Mouse (Mus musculus) left cerebral cortex, postnatal 4 days (tissue): ENCODE measurements at regions not wholly inside any gene's neighbourhood (a gene's known extent, or its start where the extent isn't known, plus 50 kb on each side); places are given as distances from the start of the nearest gene placed in this dataset.
A peak's percentile ranks its signal among the peaks of the same experiment; 100 is the strongest.
"Not testable (repeated sequence)": the region's sequence is repeated elsewhere in the genome, so short reads cannot be mapped to it uniquely, and the experiment has no call there.

Experiments used
- DNase-seq: peaks from one replicate; pipeline ENCODE4 v3.0.0-alpha.2; 2022
- intact Hi-C: fragments of 180-260 bp; cut with DNase I; formaldehyde crosslinking; loops from one replicate; pipeline ENCODE4 v1.15.1; 2025

DNA sequence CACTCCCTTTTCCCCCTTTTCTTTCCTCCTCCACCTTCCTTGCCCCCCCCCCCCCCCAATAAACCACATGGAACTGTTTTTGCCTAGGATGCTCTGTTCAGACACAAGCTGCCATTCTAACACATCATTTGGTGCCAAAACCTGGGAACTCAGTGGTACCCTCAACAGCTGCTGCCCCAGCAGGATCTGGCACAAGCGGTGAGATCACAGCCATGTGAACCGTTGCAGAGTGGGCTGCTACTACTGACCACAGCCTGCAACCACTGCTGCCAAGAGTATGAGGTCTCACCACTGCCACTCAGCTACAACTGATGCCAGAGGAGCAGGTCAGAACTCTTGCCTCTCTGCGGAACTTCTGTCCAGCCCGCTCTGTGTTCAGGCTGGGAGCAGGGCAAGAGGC lies 206.2 kb downstream of the Pcsk1 start:
- DNase-seq: peak; percentile 93
- intact Hi-C loops: no loop called here

DNA sequence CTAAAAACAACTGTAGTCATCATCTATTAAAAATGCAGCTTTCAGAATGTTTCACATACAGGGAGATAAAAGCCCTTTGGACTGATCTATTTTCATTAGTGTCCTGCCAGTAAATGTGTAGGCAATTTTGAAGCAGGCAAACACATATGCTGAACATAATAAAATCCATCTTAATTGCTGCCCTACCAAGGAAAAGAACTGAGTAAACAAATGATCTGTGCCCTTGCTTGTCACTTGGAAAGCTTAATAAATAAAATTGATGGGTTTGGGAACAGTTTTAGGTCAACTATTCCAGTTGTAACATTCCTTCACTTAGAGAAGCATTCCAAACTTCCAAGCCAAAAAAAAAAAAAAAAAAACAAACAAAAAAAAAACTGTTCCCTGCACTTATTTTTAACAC lies 230.2 kb downstream of the Pcsk1 start:
- intact Hi-C loops: no loop called here
- DNase-seq: no peak

DNA sequence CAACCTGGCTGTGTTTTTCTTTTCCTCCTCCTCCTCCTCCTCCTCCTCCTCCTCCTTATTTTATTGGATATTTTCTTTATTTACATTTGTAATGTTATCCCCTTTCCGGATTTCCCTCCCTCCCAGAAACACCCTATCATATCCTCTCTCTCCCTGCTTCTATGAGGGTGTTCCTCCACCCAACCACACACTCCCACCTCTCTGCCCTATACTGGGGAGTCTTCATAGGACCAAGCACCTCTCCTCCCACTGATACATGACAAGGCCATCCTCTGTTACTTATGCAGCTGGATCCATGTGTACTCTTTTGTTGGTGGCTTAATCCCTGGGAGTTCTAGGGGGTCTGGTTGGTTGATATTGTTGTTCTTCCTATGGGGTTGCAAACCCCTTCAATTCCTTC lies 230.6 kb downstream of the Pcsk1 start:
- intact Hi-C loops: no loop called here
- no peak for DNase-seq

DNA sequence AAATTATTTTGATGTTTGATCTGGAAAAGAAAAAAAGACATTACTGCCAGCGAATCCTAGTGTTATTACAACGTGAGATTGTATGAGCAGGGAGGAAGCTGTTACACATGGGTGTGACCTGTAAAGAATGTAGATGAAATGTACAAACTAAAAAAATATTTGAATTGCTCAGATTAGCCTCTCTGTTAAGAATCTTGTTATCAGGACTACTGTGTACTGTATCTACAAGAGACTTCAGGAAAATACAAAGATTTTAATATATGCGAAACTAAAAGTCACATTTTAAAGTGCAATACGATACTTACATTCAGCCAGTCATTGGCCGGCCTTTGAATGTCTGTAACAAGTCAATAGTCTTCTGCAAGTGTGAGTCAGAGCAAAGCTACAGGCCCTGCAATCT lies 247.4 kb downstream of the Pcsk1 start:
- intact Hi-C loops: no loop called here
- DNase-seq: no peak

DNA sequence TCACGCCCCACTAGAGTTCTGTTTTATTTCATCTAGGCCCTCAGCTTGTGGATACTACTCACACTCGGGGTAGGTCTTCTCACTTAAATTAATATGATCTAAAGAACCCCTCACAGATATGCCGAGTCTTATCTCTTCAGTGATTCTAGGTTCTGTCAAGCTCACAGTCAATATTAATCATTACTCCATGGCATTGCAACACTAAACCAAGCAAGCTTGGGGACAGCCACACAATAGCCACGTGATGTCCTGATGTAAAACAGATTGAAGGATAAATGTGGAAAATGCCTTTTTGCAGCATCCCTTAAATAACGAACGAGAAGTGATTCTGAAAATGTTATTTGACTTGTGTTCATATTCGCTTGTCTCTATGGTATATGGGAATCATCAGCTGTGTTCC lies 253.8 kb downstream of the Pcsk1 start:
- no peak for DNase-seq
- intact Hi-C loops: no loop called here

DNA sequence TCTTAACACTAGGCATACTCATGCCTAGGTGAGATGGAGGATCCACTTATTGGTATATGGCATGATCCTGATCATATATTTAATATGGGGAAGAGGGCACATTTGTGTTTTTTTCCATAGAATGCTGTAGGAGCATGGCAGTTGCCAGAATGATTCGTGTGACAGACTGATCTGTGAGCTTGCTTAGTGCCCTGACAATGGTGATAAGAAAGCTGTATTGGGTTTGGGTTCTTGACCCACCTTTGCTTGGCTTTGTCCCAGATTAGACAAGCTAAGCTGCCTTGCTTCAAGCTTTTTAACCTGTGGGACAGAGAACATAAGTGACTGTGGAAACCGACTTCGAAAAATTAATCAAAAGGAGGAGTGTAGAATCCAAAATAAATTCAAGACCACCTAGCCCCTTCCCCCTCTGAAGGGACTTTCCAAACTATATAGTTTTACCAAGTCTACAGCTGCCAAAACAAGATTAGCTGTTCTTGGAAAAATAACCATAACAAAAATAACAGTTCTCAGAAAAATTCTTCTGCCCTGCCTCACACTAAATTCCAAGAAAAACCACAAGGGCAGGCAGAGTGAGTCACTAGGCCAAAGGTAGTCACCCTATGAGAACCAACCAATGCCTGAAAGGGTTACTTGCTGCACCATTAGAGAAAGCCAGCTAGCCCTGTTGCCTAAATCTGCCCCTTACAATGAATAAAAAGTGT lies 277.2 kb downstream of the Pcsk1 start:
- no peak for DNase-seq

DNA sequence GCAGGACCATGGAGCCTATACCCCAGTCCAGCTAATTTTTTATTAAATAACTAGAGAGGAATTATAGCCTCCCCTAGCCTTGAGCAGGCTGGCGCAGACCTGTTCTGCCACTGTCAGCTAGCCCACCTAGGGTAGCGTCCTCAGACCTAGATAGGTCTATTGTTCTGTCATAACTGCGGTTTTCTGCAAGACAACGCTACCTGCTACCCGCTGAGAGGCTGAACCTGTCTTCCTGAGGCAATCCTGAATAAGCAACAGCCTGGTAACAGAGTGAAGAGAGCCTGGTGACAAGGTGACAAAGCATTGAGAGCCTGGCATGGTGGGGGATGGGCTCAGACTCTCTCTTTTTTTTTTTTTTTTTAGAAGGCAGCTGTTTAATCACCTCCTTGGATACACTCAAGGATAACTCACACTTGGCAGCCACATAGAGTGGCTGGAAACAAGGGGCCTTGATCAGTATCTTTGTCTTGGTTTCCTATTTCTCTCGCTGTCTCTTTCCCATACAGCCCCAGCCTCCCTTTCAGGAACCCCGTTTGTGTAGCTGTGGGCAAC lies 278.7 kb downstream of the Pcsk1 start:
- intact Hi-C loops: no loop called here
- DNase-seq: no peak

More for the DNA sequence above, 277.2 kb downstream of the Pcsk1 start:
- intact Hi-C loops: no loop called here

DNA sequence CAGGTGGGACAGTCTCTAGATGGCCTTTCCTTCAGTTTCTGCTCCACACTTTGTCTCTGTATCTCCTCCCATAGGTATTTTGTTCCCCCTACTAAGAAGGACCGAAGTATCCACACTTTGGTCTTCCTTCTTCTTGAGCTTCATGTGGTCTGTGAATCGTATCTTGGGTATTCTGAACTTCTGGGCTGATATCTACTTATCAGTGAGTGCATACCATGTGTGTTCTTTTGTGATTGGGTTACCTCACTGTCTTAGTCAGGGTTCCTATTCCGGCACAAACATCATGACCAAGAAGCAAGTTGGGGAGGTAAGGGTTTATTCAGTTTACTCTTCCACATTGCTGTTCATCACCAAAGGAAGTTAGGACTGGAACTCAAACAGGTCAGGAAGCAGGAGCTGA lies 287.5 kb downstream of the Pcsk1 start:
- DNase-seq, intact Hi-C loops: not testable (repeated sequence)

DNA sequence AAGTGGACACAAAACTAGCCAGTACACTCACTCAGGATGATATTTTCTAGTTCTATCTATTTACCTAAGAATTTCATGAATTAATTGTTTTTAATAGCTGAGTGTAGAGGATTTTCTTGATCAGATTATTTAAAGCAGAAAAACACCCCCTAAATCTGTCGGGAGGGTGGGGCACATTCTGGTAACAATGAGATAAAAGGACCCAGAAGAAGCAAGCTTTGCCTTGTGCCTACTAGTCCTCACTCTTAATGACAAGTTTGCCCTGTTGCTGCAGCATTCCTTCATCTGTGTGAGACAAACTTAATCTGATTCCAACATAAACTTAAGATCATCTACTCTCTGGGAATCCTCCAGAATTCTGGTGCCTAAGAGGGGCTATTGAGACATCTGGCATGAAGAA lies 288.1 kb downstream of the Pcsk1 start:
- intact Hi-C loops: no loop called here

DNA sequence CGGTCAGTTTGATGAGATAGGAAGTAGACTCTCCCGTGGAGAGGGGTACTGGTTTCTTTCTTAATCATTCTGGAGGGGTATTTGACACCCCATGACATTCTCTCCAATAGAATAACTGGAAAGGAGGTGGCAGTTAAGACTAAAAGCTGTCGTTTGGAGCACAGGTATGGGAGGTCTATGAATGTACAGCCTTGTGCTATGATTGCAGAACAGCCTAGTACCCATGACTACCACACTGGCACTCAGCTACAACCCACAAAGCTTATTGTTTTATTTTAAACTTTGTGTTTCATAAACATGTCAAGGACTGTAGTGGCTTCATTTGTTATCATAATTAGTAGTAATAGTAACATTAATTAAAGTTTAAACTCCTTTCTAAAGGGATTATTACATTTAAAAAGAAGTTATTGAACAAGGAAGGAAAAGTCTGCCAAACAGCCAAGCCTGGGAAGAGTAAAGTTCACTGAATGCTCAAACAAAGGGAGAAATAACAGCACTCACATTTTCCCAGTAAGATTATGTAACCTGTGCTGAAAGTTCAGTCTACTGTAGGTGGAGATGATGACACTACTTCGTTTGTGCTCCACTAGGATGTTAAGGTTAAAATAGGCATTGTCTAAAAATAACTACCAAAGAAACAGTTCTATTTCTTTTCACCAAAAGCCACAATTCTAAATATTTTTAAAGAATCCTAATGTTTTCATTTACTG lies 295.2 kb downstream of the Pcsk1 start:
- intact Hi-C loops: no loop called here
- no peak for DNase-seq

More for the DNA sequence above, 288.1 kb downstream of the Pcsk1 start:
- no peak for DNase-seq

DNA sequence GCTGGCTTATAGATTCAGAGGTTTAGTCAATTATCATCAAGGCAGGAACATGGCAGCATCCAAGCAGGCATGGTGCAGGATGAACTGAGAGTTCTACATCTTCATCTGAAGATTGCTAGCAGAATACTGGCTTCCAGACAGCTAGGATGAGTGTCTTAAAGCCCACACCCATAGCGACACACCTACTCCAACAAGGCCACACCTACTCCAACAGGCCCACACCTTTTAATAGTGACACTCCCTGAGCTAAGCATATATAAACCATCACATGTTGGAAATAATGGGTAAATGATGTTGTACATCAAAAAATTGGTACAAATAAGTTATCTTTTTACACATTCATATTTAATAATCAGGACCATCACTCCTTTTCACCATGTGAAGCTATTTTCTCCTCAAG lies 299.6 kb downstream of the Pcsk1 start:
- DNase-seq: no peak
- intact Hi-C loops: no loop called here

DNA sequence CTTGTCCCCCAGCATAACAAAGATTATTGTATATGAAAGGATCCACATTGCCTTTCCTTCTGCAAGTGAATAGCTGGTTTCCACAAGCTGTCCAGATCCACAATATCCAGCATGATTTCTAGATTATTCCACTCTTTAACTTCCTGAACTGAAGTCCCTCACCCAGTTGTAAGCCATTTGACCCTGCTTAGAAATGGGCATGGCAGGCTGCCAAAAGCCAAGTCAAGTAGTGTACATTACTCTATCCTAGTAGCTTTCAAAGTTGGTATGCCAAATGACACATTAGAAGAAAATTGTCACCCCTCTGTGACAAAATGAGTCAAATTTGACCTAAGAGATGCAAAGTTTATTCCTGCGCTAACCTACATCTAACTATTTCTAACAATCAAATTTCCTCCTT lies 300.6 kb downstream of the Pcsk1 start:
- DNase-seq: peak; percentile 4

DNA sequence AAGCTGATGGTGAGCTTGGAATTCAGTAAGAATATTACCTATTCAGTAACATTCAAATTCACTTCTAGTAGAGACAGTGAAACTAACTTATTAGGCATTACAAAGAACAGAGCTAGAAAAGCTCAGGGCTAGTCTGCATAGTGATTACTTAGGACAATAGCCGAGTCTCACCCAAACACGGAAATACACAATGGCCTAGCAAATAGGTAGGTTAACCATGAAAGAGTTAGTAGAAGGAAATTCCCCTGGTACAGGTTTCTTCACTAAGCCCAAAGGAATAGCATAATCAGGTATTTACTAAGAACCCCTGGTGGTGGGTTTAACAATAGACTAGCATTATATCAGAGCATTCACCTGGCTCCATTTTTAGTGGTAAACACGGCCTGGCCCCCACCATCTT lies 306.7 kb upstream of the Ell2 start:
- DNase-seq, intact Hi-C loops: not testable (repeated sequence)

More for the DNA sequence above, 300.6 kb downstream of the Pcsk1 start:
- intact Hi-C loops: no loop called here

DNA sequence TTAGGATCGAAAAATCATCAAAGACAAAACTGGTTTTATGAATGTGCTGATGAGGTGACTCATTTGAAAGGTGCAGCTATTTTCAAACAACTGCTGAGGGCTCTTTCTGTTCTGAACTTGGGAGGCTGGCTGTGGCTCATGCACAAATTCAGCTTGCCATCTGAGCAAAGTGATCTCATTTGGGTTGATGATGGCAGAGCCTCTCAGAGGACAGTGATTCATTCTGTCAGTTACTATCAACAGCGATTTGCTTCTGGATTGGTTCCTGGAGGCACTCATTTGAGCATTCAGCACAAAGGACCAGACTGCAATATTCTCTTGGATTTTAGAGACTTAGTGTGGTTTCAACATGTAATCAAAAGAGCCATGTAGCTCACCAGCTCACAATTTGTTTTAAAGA lies 285.8 kb upstream of the Ell2 start:
- DNase-seq: no peak
- intact Hi-C loops: no loop called here

DNA sequence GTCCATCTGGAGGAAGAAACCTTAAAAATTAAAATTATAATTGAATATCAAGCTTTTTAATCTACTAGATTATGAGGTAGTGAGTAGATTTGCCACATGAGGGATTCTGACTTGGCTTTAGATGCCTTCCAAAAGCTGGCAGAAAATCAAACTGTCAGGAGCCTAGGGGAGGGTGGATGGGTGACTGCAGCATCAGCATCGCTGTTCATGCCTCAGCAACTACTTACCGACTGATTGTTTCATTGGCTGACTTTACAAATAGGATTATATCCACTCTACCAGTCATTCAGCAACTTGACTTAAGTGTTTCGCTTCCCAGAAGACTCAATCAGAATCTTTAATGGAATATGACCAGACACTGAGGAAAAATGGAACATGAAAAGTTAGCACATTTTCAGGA lies 279.6 kb upstream of the Ell2 start:
- peak; percentile 42 for DNase-seq
- intact Hi-C loops: no loop called here

DNA sequence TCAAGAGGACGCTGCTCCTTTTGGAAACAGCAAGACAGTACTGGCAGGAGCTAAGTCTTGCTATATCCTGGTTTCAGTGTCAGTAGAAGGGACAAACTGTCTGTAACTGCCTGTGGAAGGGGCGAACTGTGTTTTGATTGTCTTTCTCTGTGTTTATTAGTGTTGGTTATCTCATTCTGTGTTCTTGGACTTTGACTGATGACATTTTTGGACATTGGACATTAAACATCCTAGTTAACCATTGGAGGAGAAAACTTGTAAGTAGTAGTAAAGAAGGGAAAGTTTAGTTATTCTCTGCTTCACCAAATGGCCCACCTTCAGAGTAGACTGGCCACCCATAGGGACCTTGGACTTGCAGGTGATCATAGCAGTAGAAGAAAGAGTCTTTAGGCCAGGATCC lies 267.4 kb upstream of the Ell2 start:
- intact Hi-C loops: no loop called here
- no peak for DNase-seq

DNA sequence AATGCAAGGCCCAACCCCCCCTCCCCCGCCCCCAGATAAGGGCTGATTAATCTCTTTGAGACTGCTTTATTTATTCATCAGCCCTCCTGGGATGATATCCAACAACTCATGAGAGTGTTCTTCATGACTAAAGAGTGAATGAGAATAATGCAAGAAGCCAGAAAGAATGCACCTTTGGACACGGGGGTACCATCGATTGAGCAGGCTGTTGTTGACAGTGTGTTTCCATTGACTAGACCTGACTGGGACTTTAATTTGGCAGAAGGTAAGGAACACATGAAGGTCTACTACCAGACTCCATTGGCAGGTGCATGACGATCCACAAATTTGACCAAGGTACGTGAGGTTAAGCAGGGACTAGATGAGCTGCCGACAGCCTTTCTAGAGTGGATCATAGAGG lies 266.5 kb upstream of the Ell2 start:
- no peak for DNase-seq
- intact Hi-C loops: no loop called here

DNA sequence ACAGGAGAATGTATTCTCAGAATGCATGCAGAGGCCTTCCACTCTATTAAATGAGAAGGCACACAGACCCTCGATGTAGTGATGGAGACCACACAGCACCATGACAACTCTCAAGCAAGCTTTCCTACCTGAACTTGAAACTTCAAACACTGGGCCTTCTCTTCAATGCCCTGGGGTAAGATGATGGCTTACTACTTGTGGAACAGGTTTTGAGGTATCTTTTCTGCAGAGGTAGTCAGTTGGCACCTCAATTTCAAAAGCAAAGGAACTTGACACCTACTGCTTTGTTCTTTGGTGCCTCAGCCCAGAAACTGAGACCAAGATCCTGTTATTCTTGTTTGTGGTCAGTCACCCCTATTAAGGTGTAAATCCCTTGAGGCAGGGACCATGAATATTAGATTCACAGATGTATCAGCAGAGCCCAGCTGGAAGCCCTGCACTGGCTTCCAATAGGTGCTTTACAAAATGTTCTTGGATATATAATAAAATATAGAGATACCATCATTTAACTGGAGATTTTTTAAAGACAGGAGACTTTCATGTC lies 246.2 kb upstream of the Ell2 start:
- no peak for DNase-seq
- intact Hi-C loops: no loop called here

DNA sequence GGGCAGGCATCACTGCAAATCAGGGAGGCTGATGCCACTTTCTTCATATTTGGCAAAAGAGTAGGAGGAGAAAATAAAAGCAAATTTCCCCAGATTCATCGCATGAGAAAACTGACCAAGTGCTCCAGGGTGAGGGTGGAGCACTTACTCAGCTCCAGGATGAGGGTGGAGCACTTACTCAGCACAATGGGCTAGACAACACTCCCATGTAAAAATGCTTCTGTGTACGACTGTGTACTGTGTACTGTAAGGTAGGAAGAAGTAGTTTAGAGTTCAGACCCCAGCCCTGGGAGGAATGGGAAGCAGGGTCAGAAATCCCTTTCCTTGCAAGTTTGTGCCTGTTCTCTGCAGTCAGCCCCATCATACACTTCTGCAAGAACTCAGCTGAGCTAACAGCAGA lies 245.3 kb upstream of the Ell2 start:
- intact Hi-C loops: no loop called here
- DNase-seq: no peak

DNA sequence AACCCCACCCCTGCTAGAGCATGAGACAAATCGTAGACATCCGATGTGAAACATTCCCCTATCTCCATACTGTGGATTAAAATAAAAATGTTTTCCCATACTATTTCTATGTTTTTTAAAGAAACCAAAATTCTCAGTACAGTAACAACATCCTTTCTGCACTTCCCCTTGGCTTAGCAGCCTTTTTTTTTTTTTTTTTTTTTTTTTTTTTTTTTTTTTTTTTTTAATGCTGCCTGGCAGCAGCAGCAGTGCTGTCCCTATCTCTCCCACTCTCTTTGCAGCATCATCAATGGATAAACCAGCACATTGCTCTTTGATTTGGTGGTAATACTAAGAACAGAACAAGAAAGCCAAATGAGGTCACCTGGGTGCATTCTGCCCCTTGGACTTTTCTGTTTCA lies 239.3 kb upstream of the Ell2 start:
- no peak for DNase-seq
- intact Hi-C loops: no loop called here

DNA sequence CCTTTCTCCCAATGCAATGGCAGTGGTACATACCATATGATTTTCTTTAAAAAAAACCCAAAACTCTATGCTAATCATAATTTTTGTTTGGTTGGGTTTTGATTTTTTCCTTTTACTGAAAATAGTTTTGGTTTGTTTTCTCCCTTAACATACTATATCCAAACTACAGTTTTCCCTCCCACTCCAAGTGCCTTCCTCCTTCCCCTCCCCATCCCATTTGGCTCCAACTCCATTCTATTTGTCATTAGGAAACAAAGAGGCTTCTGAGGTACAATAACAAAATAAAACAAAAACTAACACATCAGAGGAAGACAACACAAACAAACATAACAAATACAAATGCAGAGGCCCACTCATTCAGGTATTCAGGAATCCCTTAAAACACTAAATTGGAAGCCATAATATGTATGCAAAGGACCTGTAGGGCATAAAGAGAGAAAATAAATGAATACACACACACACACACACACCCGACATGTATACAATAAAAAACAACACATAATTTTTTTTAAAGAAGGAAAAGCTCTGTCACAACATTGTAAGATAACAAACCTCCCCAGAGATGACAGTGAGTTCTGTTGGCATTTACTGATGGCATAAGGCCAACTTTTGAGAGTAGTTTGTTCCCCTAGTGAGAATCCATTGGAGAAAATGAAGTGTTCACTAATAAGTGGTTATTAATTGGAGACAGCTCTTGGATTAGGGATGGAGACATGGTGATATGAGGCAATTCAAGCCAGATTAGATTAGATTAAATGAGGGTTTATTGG lies 230.5 kb upstream of the Ell2 start:
- intact Hi-C loops: no loop called here
- no peak for DNase-seq
